Mouse (Mus musculus): ENCODE measurements around the gene Zfp14.

The Zfp14 gene

DNA sequence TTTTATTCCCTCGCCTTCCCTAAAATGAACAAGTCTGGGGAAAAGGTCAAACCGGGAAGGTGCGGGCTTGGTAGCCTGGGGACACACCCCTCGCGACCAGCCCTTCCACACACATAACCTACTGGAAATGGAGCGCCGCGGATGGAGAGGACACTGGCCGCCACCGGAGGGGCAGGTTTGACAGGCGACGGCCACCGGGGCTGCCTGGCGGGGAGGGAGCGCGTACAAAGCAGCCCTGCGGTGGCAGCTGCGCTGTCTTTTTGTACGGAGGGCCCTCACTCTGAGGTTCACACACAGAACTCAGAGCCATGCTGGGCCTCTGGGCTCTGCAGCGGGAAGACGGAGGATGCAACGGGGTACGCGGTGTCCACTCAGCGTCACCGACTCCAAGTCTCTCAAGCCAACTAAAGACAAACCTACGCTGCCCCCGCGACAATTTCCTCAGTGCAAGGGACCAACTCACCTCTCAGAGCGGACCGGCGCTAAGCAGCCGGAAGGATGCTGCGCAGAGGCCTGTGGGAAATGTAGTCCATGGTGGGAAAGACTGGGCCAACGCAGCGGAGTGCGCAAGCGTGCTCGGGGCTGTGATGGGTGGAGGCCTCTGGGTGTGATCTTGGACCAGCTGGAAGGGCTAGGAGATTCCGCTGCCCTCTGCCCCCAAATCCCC, at the start of gene Zfp14:
Zfp14 (minus strand) TSS at position 499 of the 667 bp plus-strand sequence.
- peak; percentile 93 for DNase-seq

DNA sequence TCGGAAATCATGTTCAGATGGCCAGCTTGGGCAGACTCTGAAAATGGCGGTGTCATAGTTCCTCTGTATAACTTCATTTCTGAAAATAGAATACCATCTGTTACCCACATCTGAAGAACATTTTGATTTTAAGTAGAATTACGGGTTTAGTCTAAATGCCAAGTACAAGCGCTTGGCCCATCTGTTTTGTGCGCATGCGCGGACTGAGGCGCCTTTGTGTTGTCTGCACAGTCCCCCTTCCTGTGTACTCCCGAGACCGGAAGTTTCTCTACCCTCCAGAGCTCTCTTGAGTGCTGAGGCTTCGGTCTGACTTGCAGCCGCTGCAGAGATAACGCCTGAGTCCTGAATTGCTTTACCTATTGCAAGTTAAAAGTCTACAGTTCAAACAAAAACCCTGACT, 48.1 kb upstream of the Zfp14 start:
- no peak for DNase-seq

DNA sequence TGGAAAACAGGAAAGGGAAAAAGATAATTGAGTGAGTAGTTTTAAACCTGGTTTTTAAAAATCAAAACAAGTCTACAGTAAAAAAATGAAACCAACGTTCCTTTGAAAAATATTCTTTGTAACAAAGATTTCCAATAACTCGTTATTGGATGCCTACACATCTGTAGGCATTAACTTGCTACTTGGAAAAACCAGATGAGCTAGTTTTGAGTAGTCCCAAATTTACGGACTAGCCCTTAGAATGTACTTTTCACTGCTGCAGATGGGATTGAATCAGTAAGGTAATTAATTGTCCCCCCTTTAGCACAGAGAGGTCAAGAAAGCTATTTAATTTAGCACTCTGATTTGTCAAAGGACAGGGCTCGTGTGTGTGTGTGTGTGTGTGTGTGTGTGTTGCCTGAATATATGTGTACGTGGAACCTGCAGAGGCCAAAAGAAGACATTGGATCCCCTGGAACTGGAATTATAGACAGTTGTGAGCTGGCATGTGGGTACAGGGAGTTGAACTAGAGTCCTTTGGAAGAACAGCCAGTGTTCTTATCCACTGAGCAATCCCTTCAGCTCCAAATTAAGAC, 44.5 kb upstream of the Zfp14 start:
- DNase-seq = no peak

DNA sequence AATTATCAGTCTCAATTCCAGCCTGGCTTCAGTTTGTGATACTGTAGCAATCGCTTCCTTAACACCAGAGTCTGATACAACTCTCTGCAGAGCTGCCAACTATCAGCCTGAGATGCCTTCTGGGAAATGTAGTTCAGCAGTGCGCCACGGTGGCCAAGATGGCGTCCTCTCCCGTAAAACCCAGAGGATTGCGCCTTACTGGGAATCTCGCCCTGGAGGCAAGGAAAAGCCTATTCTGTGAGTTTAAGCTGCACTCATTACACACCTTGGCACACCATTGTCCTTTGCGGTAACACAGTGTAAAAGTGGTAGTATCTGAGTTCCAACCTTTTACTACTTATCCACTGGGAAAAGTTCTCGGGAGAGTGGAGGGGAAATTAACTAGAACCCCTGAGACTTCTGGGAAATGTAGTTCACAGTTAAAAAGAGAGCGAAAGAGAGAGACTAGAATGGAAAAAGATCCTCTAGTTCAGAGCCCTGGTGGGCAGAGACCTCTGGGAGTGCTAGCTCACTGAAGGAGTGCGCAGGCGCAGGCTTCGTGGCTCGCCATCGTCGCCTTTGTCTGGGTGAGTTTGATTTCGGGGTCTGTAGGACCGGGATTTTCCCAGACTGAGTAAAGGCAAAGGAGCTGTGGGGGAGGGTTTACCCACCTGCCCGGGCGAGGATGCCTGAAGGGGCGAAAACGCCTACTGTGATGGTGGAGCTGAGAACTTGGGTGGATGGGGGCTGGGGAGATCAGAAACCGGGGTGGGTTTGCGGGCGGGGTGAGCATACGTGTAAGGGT, 43.7 kb upstream of the Zfp14 start, which contains the start of gene Zfp260:
Zfp260 (plus strand) TSS at position 132 of the 784 bp plus-strand sequence.
- peak; percentile 94 for DNase-seq

DNA sequence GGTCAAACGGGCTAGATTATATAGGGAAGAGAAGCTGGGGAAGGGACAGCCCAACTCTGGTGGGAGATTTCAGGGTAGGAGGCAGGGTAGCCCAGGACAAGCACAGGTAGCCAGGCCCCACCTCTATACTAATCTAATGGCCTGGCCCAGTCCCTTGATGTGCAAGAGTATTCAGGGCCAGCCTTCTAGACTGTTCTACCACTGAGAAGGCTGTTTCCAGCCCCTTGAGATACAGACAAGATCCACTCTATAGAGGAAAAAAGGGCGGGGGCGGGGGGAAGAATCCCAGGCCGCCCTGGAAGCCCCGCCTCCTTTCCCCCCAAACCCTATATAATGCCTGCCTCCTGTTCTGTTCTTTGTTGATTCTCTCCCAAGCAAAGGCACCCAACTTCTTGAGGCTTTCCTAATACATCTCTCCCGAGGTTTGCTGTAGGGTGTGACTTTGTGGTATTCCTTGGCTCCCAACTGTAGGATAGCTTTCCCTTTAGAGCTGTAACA, 42.8 kb upstream of the Zfp14 start:
- no peak for DNase-seq

DNA sequence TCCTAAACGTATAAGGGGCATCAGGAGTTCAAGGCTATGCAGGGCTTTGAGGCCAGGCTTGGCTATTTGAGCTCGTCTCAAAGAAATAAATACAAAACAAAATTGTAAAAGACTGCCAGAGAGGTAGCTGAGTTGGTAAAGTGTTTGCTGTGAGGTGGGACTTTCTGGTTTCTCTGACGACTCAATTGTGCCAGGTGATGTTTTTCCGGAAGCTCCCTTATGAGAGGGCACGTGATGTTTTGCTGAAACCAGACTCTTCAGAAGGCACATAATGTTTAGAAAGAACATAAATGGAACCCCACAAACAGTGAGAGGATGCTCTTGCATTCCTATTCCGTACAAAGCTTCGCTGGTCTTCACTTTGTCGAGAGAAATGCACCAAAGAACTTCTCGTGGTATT, 41.5 kb upstream of the Zfp14 start:
- DNase-seq = no peak

DNA sequence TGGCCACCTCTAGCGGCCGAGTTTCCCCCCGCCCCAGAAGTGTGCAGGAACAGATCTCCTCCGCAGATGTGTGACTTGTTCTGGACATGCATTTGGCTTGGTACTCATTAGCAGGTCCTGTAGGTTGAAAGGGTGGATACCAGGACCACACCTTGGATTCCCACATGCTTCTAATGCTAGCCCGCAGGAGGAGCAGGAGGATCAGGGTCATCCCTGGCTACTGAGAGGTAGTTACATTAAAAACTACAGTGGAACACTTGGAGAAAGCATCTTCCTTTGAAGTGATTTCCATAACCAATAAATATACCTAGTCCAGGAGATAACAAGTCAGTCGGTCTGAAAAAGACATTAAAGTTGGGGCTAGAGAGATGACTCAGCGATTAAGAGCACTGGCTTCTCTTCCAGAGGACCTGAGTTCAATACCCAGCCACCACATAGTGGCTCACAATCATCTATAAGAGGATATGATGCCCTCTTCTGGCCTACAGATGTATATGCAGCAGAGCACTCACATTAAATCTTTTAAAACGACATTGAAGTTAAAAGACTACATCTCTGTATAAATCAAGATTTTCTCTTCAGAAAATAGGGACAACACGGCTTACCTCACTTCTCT, 39.9 kb upstream of the Zfp14 start:
- DNase-seq = no peak

DNA sequence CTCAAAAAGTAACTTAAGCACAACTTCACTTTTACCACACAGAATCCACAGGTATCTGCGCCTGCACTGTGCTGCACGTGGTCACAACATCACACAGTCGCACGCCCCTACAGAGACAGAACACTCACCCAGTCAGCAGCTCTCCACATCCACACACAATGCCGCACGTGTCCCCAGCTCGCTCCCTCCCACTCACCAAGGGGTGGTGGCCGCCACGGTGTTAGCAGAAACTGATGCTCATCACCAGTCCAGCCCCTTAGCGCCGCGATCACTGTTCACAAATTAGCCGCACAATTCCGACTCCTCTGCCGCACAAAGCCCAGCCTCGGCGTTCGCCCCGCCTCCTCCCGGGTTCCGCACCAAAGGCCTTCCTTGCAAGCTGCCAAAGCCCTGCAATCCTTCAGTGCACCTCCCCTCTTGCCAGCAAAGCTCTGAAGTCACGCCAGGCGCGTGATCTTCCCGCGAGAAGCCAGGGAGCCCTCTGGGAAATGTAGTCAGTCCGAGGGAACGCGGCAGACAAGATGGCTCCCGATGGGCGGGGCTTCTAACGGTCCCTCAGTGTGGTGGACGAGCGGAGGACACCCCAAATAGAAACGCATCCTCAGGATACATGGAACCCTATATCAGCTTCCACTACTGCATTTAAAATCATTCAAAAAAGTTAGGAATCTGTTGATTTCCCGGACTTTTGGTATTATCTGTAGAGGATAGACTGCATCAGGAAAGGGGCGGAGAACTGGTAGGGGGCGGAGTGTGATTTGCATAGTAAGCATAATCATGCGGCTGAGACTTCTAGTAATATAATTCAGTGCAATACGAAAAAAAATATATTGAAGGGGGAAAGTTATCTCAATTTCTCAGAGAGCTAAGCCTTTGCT, 39.2 kb upstream of the Zfp14 start, which contains the start of the genes Gm26920 and Zfp566:
Gm26920 (minus strand) TSS at position 319 of the 878 bp plus-strand sequence.
Zfp566 (minus strand) TSS at position 436 of the 878 bp plus-strand sequence.
- peak; percentile 98 for DNase-seq

DNA sequence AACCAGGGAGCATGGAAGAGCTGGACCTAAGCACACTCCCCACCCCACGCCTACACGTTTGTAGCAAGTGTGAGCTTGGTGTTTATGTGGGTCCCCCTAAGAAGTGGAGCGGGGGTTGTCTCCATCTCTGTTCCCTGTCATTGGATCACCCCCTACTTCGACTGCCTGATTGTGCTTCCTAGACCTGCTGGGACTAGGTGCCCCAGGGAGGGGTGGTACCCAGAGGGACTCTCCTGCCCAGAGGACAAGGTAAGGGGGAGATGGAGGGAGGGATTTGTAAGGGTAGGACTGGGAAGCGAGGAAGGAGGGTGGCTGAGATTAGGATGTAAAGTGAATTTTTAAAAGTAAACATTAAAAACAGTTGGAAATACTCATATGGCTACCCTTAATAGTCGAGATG, 38.2 kb upstream of the Zfp14 start:
- DNase-seq = no peak

DNA sequence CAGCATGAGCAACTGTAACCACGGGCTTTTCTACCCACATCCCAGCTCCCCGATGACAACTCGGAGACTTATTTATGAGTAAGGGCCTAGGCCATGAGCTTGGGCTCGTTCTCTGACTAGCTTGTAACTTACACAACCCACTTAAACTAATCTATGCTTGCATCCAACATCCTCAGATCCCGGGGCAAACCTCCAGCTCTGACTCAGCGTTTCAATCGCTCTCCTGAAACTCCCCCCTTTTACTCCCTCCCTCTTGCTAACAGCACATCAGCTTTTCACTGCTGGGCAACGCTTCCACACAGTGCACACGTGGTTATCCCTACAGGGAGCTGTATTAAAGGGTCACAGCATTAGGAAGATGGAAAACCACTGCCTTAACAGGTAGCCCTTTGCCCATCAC, 35.3 kb upstream of the Zfp14 start:
- DNase-seq = no peak

DNA sequence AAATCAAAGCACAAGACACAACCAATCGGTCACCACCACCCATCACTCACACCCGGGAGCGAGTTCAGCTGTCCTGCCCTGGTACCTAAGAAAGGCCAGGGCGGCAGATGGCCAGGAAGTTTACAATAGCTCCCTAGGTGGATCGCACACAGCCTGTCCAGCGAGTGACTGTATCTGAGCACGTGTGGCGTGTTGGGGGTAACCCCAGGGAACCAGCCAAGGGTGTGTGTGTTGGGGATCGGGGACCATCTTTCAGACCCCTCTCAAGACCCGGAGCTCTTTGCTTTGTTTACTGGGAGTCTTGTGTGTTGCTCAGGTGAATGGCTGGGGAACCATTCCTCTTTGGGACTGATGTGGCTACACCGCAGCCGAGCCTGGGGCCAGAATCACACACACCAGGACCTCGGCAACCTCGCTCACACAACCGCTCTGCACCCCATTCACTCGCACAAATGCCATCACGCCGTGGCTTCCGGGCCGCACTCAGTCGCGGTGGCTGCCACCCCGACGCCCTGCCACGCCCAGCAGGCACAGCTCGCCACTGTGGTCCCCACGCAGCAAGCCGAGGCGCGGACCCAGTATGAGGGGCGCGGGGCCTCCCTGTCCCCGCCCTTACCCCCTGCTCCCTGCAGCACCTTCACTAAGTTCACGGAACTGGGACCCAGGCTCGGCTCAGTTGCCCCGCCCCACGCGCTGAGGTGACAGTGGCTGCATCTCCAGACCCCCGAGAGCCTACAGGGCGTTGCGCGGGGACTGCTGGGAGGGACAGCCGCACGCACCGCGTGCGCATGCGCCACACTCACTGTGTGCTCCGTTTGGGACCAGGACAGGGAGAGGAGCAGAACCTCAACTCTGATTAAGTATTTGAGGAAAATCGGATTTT, 21.2 kb upstream of the Zfp14 start, which contains the start of gene Zfp82:
Zfp82 (minus strand) TSS at position 755 of the 883 bp plus-strand sequence.
- DNase-seq = peak; percentile 82

DNA sequence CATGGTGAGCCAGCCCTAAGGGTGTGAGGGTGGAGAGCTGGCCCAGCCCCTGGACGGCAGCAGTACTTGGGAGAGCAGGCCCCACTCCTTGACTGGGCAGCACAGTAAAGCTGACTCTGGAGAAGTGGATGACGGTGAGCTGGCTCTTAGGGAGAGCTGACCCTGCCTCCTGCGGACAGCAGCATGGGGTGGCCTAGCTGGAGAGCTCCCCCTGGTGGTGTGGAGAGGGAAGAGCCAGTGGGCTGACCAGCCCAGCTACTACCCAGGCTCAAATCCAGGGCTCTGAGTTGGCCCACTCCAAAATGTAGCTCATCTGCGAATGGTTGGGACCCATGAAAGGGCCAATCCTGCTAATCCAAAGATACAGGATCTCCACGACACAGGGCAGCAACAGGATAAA, 13.4 kb upstream of the Zfp14 start:
- DNase-seq = no peak

DNA sequence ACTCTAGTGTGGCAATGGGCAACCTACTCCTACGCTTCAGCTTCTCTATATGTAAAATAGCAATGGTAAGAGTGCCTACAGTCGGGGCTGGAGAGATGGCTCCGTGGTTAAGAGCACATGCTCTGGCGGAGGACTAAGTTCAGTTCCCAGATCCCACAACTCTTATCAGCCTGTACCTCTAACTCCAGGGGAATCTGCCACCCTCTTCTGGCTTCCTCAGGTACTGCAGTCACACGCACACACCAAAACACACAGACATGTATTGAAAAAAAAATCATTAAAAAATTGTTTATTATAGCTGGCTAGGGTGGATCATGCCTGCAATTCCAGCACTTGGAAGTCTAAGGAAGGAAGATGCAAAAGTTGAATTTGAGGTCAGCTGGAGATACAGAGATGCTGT, 11.3 kb upstream of the Zfp14 start:
- peak; percentile 18 for DNase-seq

DNA sequence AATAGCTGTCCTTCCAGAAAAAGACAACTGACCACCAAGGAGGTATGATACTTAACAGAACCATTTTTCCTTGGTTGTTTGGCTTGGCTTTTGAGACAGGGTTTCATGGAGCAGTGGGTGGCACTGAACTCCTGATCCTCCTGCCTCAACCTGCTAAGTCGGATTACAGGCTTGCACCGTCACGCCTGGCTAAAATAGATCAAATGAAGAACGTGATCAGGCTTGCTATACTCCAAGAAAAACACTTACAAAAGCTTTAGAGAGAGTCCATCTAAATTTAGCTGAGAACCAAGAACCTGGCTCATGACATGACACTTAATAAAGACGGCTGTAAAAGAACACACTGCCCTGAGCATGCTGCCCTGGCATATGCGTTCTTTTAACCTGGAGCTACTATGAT, 9.2 kb upstream of the Zfp14 start:
- DNase-seq = no peak

DNA sequence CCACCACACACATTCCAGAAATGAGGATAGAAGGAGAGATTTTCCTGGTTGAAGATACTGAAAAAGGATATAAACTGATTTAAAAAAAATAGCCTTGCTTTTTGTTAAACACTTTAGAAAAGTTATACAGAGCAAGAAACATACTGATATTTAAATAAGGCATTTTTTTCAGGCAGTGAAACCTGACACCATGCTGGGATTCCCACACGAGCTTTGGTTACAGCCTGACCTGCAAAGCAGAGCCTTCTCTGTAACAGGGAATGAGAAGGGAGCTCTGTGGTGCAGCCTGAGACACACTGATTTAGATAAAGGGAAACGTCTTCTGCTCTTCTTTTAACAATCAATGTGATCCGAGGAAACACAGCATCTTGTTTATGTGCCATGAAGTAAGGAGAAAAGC, 2.4 kb upstream of the Zfp14 start:
- DNase-seq = no peak

DNA sequence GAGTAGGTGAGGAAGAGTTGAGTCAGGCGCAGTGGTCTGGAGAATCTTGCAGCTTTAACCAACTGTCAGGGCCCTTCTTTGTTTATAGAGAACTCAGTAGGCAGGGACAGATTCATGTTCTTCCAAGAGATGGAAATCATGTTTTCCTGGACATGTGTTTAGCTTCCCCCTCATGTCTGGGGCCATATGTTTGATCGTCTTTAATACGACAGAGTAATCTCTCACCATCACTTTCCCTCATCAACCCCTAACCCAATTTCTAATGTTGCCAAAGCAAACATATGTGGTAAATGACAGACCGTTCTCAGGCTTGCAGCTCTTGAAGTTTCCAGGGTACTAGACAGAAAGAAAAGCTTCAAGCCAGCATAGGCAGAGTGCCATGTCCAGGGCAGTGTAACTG, 3.1 kb downstream of the Zfp14 start:
- DNase-seq = no peak

DNA sequence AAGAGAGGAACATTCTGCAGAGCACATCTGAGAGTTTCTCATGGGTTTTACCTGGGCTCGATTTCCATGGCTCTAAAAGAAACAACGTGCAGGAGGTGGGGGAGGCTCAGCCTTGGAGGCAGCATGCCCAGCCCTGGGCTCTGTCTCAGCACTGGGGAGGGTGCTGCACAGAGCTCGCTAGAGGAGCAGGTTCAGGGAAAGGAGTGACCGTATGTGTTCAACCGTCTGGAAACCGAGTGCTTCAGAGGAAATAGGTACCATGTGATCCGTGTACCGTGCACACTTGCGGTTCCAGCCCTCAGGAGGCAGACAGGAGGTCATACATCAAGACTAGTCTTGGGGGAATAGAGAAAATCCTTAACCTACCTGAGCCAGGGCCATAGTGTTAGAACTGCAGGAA, 6.8 kb downstream of the Zfp14 start:
- no peak for DNase-seq

DNA sequence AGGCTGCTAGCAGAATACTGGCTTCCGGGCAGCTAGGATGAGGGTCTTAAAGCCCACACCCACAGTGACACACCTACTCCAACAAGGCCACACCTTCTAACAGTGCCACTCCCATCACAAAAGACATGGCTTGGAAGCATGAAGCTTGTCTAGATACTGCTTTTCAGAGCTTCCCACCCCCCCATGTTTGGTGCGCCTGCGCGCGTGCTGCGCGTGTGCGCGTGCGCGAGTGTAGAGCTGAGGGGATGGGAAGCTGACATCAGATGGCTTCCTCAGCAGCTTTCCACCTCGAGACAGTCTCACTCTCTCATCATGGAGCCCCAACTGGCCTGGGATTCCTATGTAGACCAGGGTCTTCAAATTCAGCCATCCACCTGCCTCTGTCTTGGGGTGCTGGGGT, 16.8 kb downstream of the Zfp14 start:
- no peak for DNase-seq

DNA sequence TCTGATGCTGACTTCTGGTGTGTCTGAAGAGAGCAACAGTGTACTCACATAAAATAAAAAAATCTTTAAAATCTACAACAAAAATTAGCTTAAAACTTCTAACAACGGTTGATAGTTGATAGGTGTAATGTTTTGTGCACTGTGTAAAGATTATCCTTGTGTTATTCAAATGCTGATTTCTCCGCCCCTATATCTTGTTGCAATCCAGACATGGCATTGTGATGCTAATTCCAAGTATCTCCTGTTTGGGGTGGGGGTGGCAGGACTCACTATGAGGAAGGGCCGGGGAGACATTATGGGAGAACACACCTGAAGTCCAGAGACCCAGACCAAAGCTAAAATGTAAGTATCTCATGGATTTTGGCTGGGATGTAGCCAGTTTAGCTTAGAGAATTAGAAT, 19.8 kb downstream of the Zfp14 start:
- no peak for DNase-seq

DNA sequence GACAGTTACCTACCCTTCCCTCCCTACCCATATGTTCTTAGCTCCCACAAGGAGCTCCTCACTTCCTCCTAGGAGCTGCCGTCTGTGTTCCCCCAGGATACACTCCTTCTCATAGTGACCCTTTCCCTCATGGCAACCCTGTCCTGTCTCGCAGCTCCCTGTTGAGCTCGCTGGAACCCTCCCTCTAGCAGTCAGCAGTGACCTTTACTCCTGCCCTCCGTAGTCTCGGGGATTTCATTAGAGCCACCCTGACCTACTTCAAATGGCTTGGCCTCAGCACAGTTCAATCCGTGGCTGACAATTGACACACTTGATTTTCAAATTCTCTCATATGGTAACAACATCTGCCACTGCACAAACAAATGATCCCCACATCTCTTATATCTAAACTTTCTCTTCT, 20.5 kb downstream of the Zfp14 start:
- DNase-seq = no peak

DNA sequence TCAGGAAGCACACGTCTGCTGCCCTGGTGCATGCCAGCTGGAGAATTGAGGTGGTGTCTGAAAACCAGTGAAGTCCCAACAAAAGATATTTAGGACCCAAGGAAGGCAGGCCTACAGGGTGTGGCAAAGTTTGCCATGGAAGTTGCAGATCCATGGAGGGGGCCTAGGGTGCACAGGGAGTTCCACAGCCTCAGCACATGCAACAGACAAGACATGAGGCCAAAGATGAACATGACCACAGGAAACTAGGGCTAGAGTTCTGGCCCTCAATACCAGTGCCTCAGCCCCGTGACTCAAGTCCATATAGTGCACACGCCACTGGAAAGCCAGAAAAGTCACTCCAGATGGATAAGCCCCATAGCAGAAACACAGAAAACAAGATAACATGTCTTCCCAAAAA, 22.6 kb downstream of the Zfp14 start:
- no peak for DNase-seq
